Mouse (Mus musculus): ENCODE results near the gene Polr3b.
A peak's percentile ranks its signal among the peaks of the same experiment; 100 is the strongest.

Polr3b gene

GRCm38 (mm10) chr10:84610783-84611182 is 11.3 kb upstream of the Polr3b start:
- no peak for DNase-seq (ENCODE audit: low spot score)

GRCm38 (mm10) chr10:84611664-84612063 is 10.4 kb upstream of the Polr3b start:
- DNase-seq (ENCODE audit: low spot score), result no peak

GRCm38 (mm10) chr10:84612281-84612680 is 9.8 kb upstream of the Polr3b start:
- no peak for DNase-seq (ENCODE audit: low spot score)

GRCm38 (mm10) chr10:84613366-84613765 is 8.7 kb upstream of the Polr3b start:
- DNase-seq (ENCODE audit: low spot score), result no peak

GRCm38 (mm10) chr10:84615076-84615475 is 7.0 kb upstream of the Polr3b start:
- no peak for DNase-seq (ENCODE audit: low spot score)

- DNase-seq (ENCODE audit: low spot score), result peak; percentile 17
These were observed 9.1 kb downstream of the Polr3b start for GRCm38 (mm10) chr10:84631182-84631581.

GRCm38 (mm10) chr10:84632005-84632404 is 9.9 kb downstream of the Polr3b start:
- DNase-seq (ENCODE audit: low spot score), result no peak

GRCm38 (mm10) chr10:84636656-84637055 is 14.6 kb downstream of the Polr3b start:
- no peak for DNase-seq (ENCODE audit: low spot score)

- DNase-seq (ENCODE audit: low spot score), result no peak
These were observed 16.3 kb downstream of the Polr3b start for GRCm38 (mm10) chr10:84638382-84638781.

- no peak for DNase-seq (ENCODE audit: low spot score)
These were observed 17.6 kb downstream of the Polr3b start for GRCm38 (mm10) chr10:84639525-84640287.

- no peak for DNase-seq (ENCODE audit: low spot score)
These were observed 18.8 kb downstream of the Polr3b start for GRCm38 (mm10) chr10:84640861-84641260.

GRCm38 (mm10) chr10:84641576-84641975 is 19.5 kb downstream of the Polr3b start:
- DNase-seq (ENCODE audit: low spot score), result no peak

GRCm38 (mm10) chr10:84645940-84646339 is 23.8 kb downstream of the Polr3b start:
- no peak for DNase-seq (ENCODE audit: low spot score)

- DNase-seq (ENCODE audit: low spot score), result no peak
These were observed 24.5 kb downstream of the Polr3b start for GRCm38 (mm10) chr10:84646506-84647102.

GRCm38 (mm10) chr10:84647264-84647663 is 25.2 kb downstream of the Polr3b start:
- no peak for DNase-seq (ENCODE audit: low spot score)

GRCm38 (mm10) chr10:84648911-84649310 is 26.8 kb downstream of the Polr3b start:
- DNase-seq (ENCODE audit: low spot score), result no peak

GRCm38 (mm10) chr10:84654029-84654428 is 31.9 kb downstream of the Polr3b start:
- DNase-seq (ENCODE audit: low spot score), result no peak

- no peak for DNase-seq (ENCODE audit: low spot score)
These were observed 32.6 kb downstream of the Polr3b start for GRCm38 (mm10) chr10:84654731-84655130.

- no peak for DNase-seq (ENCODE audit: low spot score)
These were observed 34.5 kb downstream of the Polr3b start for GRCm38 (mm10) chr10:84656618-84657017.

GRCm38 (mm10) chr10:84657437-84658087 is 35.5 kb downstream of the Polr3b start:
- peak; percentile 20 for DNase-seq (ENCODE audit: low spot score)

- no peak for DNase-seq (ENCODE audit: low spot score)
These were observed 36.2 kb downstream of the Polr3b start for GRCm38 (mm10) chr10:84658088-84658848.

- no peak for DNase-seq (ENCODE audit: low spot score)
These were observed 37.2 kb downstream of the Polr3b start for GRCm38 (mm10) chr10:84659281-84659680.
